Mouse (Mus musculus) naive thymus-derived CD4-positive, alpha-beta T cell, adult 2 months (primary cell): Measurements from ENCODE around the gene Miga2.

ENCODE experiments used
- DNase-seq: peaks from one replicate; pipeline ENCODE4 v3.0.0-alpha.2; 2011; ENCODE audit warnings: low read depth

The Miga2 gene

GRCm38 (mm10) chr2:30419112-30419511, 55.1 kb downstream of the Miga2 start:
- DNase-seq, result no peak

- DNase-seq, result no peak
Observed at GRCm38 (mm10) chr2:30421432-30421831, 57.4 kb downstream of the Miga2 start.

- no peak for DNase-seq
Observed at GRCm38 (mm10) chr2:30429156-30429555, 65.1 kb downstream of the Miga2 start.
